Mouse (Mus musculus) spleen, adult 12 weeks (tissue): ENCODE data around the gene Fam170b.

ENCODE experiments used
- DNase-seq: peaks from one replicate; pipeline ENCODE4 v3.0.0; 2022; ENCODE audit warnings: low spot score

Fam170b gene

DNA sequence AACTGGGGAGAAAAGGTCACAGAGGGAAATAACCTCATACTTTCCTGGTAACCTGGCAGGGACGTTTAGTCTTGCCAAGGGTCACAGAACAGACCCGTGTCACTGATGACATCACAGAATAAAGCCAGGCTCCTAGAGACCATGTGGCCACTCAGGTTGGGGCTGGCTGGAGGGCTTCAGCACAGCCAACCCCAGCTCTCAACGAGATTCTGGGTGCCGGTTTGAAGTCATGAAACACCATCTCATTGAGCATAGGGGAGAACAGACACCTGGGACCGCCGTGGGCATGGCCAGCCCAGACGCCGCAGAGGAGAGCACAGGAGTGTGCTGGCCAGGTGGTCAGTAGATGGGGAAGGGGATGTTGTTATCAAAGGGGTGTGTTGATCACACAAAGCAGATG, at the start of gene Fam170b:
Gene Fam170b (plus strand): TSS at position 116 of the 400 bp plus-strand sequence.
- DNase-seq, result no peak

GRCm38 (mm10) chr14:32784130-32784747, 49.5 kb upstream of the Fam170b start:
- no peak for DNase-seq

GRCm38 (mm10) chr14:32784748-32785134, 49.0 kb upstream of the Fam170b start:
- no peak for DNase-seq

- DNase-seq, result no peak
Measured at GRCm38 (mm10) chr14:32785556-32786130, 48.1 kb upstream of the Fam170b start, which contains the start of gene Tmem273. Gene Tmem273, plus strand, starts transcription at chr14:32785963.

DNA sequence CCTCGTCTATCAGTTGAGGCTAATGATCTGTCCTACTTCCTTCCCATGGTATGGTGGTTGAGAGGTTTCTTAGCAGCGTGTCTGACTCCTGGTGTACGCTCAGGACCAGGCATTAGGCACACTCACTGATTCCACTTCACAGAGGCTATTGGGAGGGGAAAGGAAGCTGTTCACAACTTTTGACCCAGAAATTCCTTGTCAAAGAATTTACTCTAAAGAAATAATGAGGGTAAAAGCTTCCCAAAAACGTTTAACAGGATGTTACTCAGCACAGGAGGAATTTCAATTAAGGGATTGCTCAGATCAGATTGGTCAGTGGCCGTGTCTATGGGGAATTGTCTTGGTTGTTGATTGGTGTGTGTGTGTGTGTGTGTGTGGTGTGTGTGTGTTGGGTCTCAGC, 46.1 kb upstream of the Fam170b start:
- DNase-seq, result no peak

GRCm38 (mm10) chr14:32796375-32796774, 37.4 kb upstream of the Fam170b start:
- DNase-seq, result no peak

- no peak for DNase-seq
Measured at GRCm38 (mm10) chr14:32797803-32798202, 36.0 kb upstream of the Fam170b start.

- DNase-seq, result no peak
Measured at GRCm38 (mm10) chr14:32798355-32798754, 35.4 kb upstream of the Fam170b start.

GRCm38 (mm10) chr14:32800048-32800447, 33.7 kb upstream of the Fam170b start:
- DNase-seq, result no peak

GRCm38 (mm10) chr14:32801016-32801661, 32.6 kb upstream of the Fam170b start:
- DNase-seq, result no peak

GRCm38 (mm10) chr14:32801662-32802024, 32.1 kb upstream of the Fam170b start:
- no peak for DNase-seq

- no peak for DNase-seq
Measured at GRCm38 (mm10) chr14:32810111-32810510, 23.7 kb upstream of the Fam170b start.

- no peak for DNase-seq
Measured at GRCm38 (mm10) chr14:32812429-32812828, 21.3 kb upstream of the Fam170b start.

DNA sequence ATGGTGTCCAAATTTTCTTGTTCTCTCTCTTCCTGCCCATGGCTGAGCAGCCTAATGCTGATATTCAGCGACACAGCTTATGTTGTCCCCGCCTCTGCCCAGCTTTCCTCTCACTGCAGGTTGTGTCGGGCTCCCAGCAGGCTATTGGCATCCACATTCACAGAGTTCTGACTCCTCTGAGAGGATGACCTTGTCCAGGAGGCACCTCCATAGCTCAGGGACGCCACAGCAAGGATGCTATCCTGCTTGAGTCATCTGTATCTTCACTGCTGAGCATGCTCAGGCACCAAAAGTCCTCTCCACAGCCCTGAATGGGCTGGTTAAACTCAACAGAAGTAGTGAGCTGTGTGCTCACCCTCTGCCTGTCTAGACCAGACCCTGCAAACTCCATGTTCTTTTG, 18.8 kb upstream of the Fam170b start:
- no peak for DNase-seq

DNA sequence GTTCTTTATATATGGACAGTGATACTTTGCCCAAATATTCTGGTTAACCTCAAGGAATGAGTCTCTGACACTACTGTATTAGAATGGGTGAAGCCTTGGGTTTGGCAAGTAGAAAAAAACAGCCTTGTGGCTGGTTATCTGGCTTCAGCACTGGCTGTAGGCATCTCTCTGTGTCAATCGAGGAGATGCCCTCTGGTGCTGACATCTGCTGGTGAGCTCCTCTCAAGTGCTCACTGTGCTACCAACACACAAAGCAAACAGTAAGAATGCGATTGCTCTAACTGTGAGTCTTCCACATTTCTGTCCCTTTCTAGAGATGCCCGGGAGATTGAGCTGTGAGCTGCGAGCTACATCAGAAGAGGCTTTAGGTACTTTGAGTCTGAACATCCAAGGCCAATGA, 17.2 kb upstream of the Fam170b start:
- no peak for DNase-seq

GRCm38 (mm10) chr14:32817258-32817657, 16.5 kb upstream of the Fam170b start:
- no peak for DNase-seq

DNA sequence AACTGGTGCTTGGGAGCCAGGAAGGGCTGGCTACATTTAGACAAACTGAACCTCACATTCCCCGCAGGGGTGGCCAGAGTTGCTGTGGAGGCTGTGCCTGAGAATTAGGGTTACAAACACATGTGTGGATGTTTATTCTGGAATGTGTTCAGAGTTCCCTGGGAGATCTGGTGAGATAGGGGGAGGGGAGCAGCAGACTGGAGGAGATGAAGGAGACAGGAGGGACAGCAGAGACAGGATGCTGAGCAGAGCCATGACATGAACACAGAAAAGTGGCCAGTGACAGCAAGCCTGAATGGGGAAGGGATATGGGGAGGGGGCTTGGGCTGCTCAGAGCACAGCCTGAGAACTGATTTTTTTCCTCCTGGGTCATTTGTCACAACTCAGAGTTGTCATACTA, 14.5 kb upstream of the Fam170b start:
- DNase-seq, result no peak

GRCm38 (mm10) chr14:32822812-32823211, 10.9 kb upstream of the Fam170b start:
- DNase-seq, result no peak

DNA sequence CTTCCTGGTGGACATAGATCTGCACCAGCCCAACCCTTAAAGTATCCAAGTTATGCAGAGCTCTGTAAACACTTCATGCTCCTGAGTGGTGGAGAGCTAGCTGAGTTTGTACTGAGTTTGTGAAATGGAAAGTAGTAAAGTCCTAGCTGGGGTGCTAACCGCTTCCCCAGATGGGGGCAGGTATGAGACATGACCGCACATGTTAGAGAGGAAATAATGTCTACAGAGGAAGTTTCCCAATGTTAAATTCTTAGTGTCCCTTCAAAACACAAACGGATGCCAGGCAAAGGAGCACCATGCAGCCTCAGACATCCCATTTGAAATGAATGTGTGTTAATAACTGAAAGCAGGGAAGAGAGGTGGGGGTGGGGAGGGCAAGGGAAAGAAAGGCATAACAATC, 9.9 kb upstream of the Fam170b start:
- DNase-seq, result no peak

DNA sequence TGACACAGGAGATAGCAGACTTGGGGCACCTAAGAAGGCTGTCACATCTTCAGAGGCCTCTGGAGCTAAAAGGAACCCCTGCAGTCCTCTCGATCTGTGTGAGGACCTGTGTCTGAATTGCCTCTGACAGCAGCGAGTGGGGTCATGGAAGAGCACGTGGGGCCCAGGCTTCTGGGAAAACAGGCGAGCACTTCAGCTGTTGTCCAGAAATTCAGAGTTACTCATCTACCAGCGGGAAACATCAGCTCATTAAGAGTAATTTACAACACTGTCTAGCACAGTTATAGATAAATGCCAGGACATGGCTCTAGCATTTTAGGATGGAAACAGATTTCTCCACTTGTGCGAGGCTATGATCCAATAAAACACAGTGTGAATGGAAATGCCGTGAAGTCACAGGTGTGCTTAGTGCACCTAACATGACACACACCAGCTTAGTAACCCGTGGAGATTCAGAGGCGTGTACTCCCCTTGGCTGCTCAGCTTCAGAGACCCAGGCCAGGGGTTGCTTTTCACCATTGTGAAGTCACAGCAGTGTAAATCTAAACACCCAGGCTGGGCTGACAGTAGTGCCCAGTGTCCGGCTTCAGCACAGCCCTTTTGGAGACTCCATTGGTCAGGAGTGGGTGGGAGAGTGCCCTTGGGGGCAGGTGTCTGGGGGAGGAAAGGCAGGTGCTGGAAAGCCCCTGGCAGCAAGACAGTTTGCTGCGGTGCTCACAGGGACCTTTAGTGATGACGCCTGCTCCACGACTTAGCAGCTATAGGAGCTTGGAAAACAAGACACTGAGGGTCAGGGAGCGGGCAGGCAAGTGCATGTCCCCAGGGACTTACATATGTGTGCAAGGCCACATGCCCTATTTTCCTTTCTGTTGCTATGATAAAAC, 9.3 kb upstream of the Fam170b start:
- no peak for DNase-seq

- DNase-seq, result no peak
Measured at GRCm38 (mm10) chr14:32825426-32826032, 8.2 kb upstream of the Fam170b start.

DNA sequence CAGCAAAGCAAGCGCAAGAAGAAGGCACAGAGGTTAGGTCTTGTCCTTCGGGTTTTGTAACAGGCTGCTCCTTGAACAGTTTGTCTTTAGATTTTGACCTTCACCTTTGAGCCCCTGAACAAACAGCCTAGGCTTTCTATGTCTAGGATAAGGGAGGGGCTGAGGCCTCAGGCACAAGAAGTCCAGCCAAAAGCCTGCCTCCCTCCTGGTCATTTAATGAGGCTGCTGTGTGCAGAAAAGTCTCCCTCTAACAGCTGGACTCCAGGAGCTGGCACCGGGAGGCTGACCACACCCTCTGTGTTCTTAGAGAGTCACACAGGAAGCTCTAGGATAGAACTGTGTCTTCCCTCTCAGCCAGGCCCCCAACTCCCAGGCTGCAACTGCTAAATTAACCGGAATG, 6.6 kb upstream of the Fam170b start:
- DNase-seq, result no peak
